Mouse (Mus musculus) bone marrow macrophage, adult 2 months (primary cell): ENCODE measurements around the gene Nt5dc1.
"Not testable (repeated sequence)": the region's sequence is repeated elsewhere in the genome, so short reads cannot be mapped to it uniquely, and the experiment has no call there.

Source experiments
- CTCF ChIP-seq: IDR thresholded peaks from 2 replicates; pipeline ENCODE4 v1.5.1; 2012; ENCODE audit warnings: low read depth, mild to moderate bottlenecking, low read length, moderate library complexity
- POLR2A ChIP-seq: IDR thresholded peaks from 2 replicates; pipeline ENCODE4 v1.6.1; 2012; ENCODE audit warnings: mild to moderate bottlenecking, low read depth, low read length, borderline replicate concordance

DNA sequence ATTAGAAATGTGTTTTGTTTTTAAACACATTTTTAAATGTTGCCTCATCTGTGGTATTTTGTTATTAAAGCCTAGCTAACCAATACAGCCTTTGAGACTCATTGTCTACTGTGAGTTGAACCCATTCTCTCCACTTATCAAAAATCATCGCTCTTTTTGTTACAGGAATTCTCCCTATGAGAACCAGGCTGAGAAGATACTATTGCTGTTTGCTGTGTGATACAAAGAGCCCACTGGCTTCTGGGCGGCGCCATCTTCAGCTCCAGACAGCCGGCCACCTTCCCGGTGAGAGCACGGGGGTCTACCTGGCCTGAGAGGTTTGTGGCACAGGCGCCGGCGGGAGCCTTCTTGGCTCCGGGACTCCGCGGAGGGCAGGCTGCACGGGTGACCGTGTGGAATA lies 15.8 kb upstream of the Nt5dc1 start:
- TF ChIP-seq CTCF, POLR2A: not testable (repeated sequence)
